Mouse (Mus musculus) cerebellum, adult 11 months (tissue): ENCODE data around the gene Nlrp1b.

Experiments
- DNase-seq: peaks from one replicate; pipeline ENCODE4 v3.0.0; 2022

Nlrp1b gene

GRCm38 (mm10) chr11:71230684-71231480 lies at the start of gene Nlrp1b:
Gene Nlrp1b (minus strand): TSS chr11:71230733.
- no peak for DNase-seq

GRCm38 (mm10) chr11:71261036-71261435 lies 30.5 kb upstream of the Nlrp1b start:
- no peak for DNase-seq

- no peak for DNase-seq
Observed at GRCm38 (mm10) chr11:71251333-71251732, 20.8 kb upstream of the Nlrp1b start.

GRCm38 (mm10) chr11:71224614-71225013 lies 5.9 kb downstream of the Nlrp1b start:
- no peak for DNase-seq

GRCm38 (mm10) chr11:71202703-71203102 lies 27.8 kb downstream of the Nlrp1b start:
- no peak for DNase-seq

- no peak for DNase-seq
Observed at GRCm38 (mm10) chr11:71199349-71199748, 31.2 kb downstream of the Nlrp1b start.

GRCm38 (mm10) chr11:71169633-71170032 lies 60.9 kb downstream of the Nlrp1b start:
- DNase-seq = no peak

- DNase-seq = no peak
Observed at GRCm38 (mm10) chr11:71164139-71164538, 66.4 kb downstream of the Nlrp1b start.

- no peak for DNase-seq
Observed at GRCm38 (mm10) chr11:71159439-71160136, 70.9 kb downstream of the Nlrp1b start.

GRCm38 (mm10) chr11:71155272-71155671 lies 75.3 kb downstream of the Nlrp1b start:
- DNase-seq = no peak

- DNase-seq = no peak
Observed at GRCm38 (mm10) chr11:71144661-71145060, 85.9 kb downstream of the Nlrp1b start, which contains the start of gene Nlrp1a. Gene Nlrp1a (minus strand): TSS chr11:71144704.

- DNase-seq = no peak
Observed at GRCm38 (mm10) chr11:71142031-71142430, 88.5 kb downstream of the Nlrp1b start.

- no peak for DNase-seq
Observed at GRCm38 (mm10) chr11:71107128-71107527, 123.4 kb downstream of the Nlrp1b start.

GRCm38 (mm10) chr11:71106261-71107021 lies 124.1 kb downstream of the Nlrp1b start:
- DNase-seq = no peak

- DNase-seq = no peak
Observed at GRCm38 (mm10) chr11:71103931-71104330, 126.6 kb downstream of the Nlrp1b start.
